Mouse (Mus musculus) adrenal gland, adult 8-10 months (tissue): ENCODE results near the gene 2510039O18Rik. TPM values are rescaled to one million over a fixed set of nuclear protein-coding genes. Genes with fewer than 3 reads are reported as not detected.

Experiments
- DNase-seq: peaks from one replicate; pipeline ENCODE4 v3.0.0; 2022
- total RNA-seq, 4 experiments: library from RNA; stranded (reverse); gene quantifications; 2 replicates each; pipeline ENCODE4 v1.2.4; 2022

2510039O18Rik gene
- 10 to 100 TPM; 45.5 to 52.4 (median 47.4) TPM for total RNA-seq

GRCm38 (mm10) chr4:147940576-147941044 lies at the start of gene 2510039O18Rik:
Gene 2510039O18Rik (plus strand): TSS chr4:147940895.
- peak; percentile 81 for DNase-seq

- no peak for DNase-seq
These were observed 44.8 kb upstream of the 2510039O18Rik start for GRCm38 (mm10) chr4:147895815-147896330.

GRCm38 (mm10) chr4:147896411-147896810 lies 44.3 kb upstream of the 2510039O18Rik start:
- DNase-seq, result no peak

- no peak for DNase-seq
These were observed 43.3 kb upstream of the 2510039O18Rik start for GRCm38 (mm10) chr4:147897348-147897747.

- no peak for DNase-seq
These were observed 40.2 kb upstream of the 2510039O18Rik start for GRCm38 (mm10) chr4:147900452-147900851.

- DNase-seq, result no peak
These were observed 37.7 kb upstream of the 2510039O18Rik start for GRCm38 (mm10) chr4:147902906-147903500.

GRCm38 (mm10) chr4:147903601-147904000 lies 37.1 kb upstream of the 2510039O18Rik start:
- DNase-seq, result peak; percentile 72

GRCm38 (mm10) chr4:147904313-147905089 lies 36.2 kb upstream of the 2510039O18Rik start, which contains the start of gene Mfn2:
Gene Mfn2 (minus strand): TSS chr4:147904704.
- DNase-seq, result peak; percentile 87

- DNase-seq, result no peak
These were observed 35.5 kb upstream of the 2510039O18Rik start for GRCm38 (mm10) chr4:147905090-147905659.

- DNase-seq, result peak; percentile 48
These were observed 34.5 kb upstream of the 2510039O18Rik start for GRCm38 (mm10) chr4:147906230-147906629.

- no peak for DNase-seq
These were observed 31.2 kb upstream of the 2510039O18Rik start for GRCm38 (mm10) chr4:147909486-147909885.

GRCm38 (mm10) chr4:147918459-147919121 lies 22.1 kb upstream of the 2510039O18Rik start:
- no peak for DNase-seq

GRCm38 (mm10) chr4:147920973-147921372 lies 19.7 kb upstream of the 2510039O18Rik start:
- DNase-seq, result no peak

- DNase-seq, result no peak
These were observed 18.4 kb upstream of the 2510039O18Rik start for GRCm38 (mm10) chr4:147922341-147922740.

- DNase-seq, result no peak
These were observed 13.0 kb upstream of the 2510039O18Rik start for GRCm38 (mm10) chr4:147927705-147928104.

- DNase-seq, result no peak
These were observed 12.6 kb upstream of the 2510039O18Rik start for GRCm38 (mm10) chr4:147928136-147928535.

GRCm38 (mm10) chr4:147928540-147928939 lies 12.2 kb upstream of the 2510039O18Rik start:
- DNase-seq, result no peak

GRCm38 (mm10) chr4:147930946-147931345 lies 9.7 kb upstream of the 2510039O18Rik start:
- no peak for DNase-seq

GRCm38 (mm10) chr4:147934134-147934533 lies 6.6 kb upstream of the 2510039O18Rik start:
- no peak for DNase-seq

- no peak for DNase-seq
These were observed 6.1 kb upstream of the 2510039O18Rik start for GRCm38 (mm10) chr4:147934611-147935010.

- no peak for DNase-seq
These were observed 4.8 kb upstream of the 2510039O18Rik start for GRCm38 (mm10) chr4:147935904-147936303.

- DNase-seq, result peak; percentile 80
These were observed 4.3 kb upstream of the 2510039O18Rik start, which contains the start of gene Plod1 for GRCm38 (mm10) chr4:147936331-147936954. Gene Plod1 (minus strand): TSS chr4:147936767.
